Mouse (Mus musculus): ENCODE measurements around the gene Olfr549. TPM values are rescaled to one million over a fixed set of nuclear protein-coding genes. Genes with fewer than 3 reads are reported as not detected.

Olfr549 gene
- not detected in 2 replicates for polyA plus RNA-seq (2011; ENCODE audit: insufficient read depth, insufficient read length, low read depth, missing spikeins)

DNA sequence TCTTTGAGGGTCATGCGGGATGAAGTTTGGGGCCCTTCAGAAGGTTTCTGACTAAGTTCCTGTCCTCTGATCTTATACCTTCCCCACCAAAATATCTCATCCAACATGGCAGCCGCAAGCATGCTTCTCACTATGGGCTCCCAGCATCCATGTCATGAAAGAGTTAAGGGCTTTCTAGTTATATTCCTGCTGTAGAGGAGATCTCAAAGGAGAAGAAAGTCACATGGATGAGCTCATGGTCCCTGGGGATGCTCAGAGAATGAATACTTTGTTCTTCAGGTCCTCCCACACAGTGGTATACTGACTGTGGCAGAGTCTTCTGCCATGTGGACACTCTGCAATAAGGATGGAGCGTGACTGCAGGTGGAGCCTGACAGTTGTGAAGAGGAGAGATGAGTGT lies at the start of gene Olfr549:
Gene Olfr549 (plus strand): TSS at position 301 of the 400 bp plus-strand sequence.
- no peak within 1 kb of the TSS for H3K9ac ChIP-seq (ENCODE audit: low read depth, poor library complexity, severe bottlenecking)
- H3K4me3 ChIP-seq (ENCODE audit: low read depth, low read length), result no peak within 1 kb of the TSS
- no peak for TF ChIP-seq POLR2A (IDR thresholded peaks at IDR 0.05; ENCODE audit: insufficient read depth, low read length)
- no peak for TF ChIP-seq EP300 (IDR thresholded peaks at IDR 0.05; ENCODE audit: insufficient read depth, low read depth, low read length)
- no peak for TF ChIP-seq CTCF (IDR thresholded peaks at IDR 0.05; ENCODE audit: low read depth, low read length)
- H3K27me3 ChIP-seq (ENCODE audit: control insufficient read depth, insufficient read depth, low read length, poor library complexity, severe bottlenecking), result no peaks in the 10 kb centered on the region
- no peaks in the 10 kb centered on the region for H3K4me1 ChIP-seq (ENCODE audit: control insufficient read depth, insufficient read depth, low read length)
- no peak within 1 kb of the TSS for H3K27ac ChIP-seq (ENCODE audit: insufficient read depth, low read length)
- no peaks in the 10 kb centered on the region for H3K9me3 ChIP-seq (replicated peaks; ENCODE audit: control insufficient read depth, insufficient read depth, low read length, poor library complexity, severe bottlenecking)
- H3K36me3 ChIP-seq (ENCODE audit: control insufficient read depth, insufficient read depth, low read length, poor library complexity, severe bottlenecking), result no peaks in the 10 kb centered on the region

DNA sequence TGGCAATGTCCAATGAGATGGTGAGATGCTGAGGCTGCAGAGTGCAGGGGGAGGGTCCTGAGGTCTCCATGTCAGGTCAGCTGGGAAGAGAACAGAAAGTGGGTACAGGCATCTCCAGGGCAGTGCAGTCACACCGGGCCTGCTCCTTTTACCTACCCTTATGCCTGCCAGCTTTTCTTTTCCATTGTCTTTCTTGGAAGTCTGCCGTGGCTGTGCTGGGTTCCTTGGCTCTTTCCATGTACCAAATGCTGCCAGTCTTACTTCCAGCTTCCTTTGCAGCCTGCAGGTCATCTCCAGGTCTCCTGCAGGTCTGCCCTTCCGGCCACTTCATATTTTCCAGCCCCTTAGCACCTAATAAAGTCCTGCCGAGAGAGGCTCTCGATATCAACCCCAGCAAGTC lies 47.7 kb upstream of the Olfr549 start:
- Histone ChIP-seq H3K9ac (ENCODE audit: low read depth, poor library complexity, severe bottlenecking) (no peak overlapping the region), H3K4me3 (ENCODE audit: low read depth, low read length) (no peak overlapping the region), H3K27ac (ENCODE audit: insufficient read depth, low read length) (no peak overlapping the region), H3K9me3 (replicated peaks; ENCODE audit: control insufficient read depth, insufficient read depth, low read length, poor library complexity, severe bottlenecking) (no peaks in the 10 kb centered on the region), H3K36me3 (ENCODE audit: control insufficient read depth, insufficient read depth, low read length, poor library complexity, severe bottlenecking) (no peaks in the 10 kb centered on the region), H3K4me1 (ENCODE audit: control insufficient read depth, insufficient read depth, low read length) (no peaks in the 10 kb centered on the region), H3K27me3 (ENCODE audit: control insufficient read depth, insufficient read depth, low read length, poor library complexity, severe bottlenecking) (no peaks in the 10 kb centered on the region)
- TF ChIP-seq POLR2A (IDR thresholded peaks at IDR 0.05; ENCODE audit: insufficient read depth, low read length) (no peak), EP300 (IDR thresholded peaks at IDR 0.05; ENCODE audit: insufficient read depth, low read depth, low read length) (no peak), CTCF (IDR thresholded peaks at IDR 0.05; ENCODE audit: low read depth, low read length) (no peak)

DNA sequence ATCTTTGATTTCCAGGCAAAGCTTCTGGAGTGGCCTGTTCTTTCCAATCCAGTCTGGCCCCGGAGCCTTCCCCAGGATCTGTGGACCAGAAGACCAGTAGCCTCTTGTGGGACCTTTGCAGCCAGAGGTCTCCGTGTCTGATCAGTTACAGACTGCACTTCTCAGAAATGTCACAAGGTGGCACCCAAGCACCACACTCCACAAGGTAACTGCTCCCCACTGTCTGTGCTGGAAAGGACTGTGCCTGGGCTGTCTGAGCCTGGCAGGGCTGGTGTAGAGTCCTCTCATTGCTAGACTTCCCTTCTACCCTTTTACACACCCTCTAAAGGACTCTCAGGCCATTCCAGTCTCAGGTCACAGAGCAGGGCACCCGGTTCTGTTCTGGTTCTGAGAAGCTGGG lies 42.8 kb upstream of the Olfr549 start:
- H3K36me3 ChIP-seq (ENCODE audit: control insufficient read depth, insufficient read depth, low read length, poor library complexity, severe bottlenecking), result no peaks in the 10 kb centered on the region
- no peaks in the 10 kb centered on the region for H3K27me3 ChIP-seq (ENCODE audit: control insufficient read depth, insufficient read depth, low read length, poor library complexity, severe bottlenecking)
- TF ChIP-seq CTCF (IDR thresholded peaks at IDR 0.05; ENCODE audit: low read depth, low read length), result peak; percentile 88
- no peak for TF ChIP-seq EP300 (IDR thresholded peaks at IDR 0.05; ENCODE audit: insufficient read depth, low read depth, low read length)
- no peaks in the 10 kb centered on the region for H3K4me1 ChIP-seq (ENCODE audit: control insufficient read depth, insufficient read depth, low read length)
- H3K9me3 ChIP-seq (replicated peaks; ENCODE audit: control insufficient read depth, insufficient read depth, low read length, poor library complexity, severe bottlenecking), result no peaks in the 10 kb centered on the region
- H3K27ac ChIP-seq (ENCODE audit: insufficient read depth, low read length), result no peak overlapping the region
- no peak overlapping the region for H3K4me3 ChIP-seq (ENCODE audit: low read depth, low read length)
- no peak overlapping the region for H3K9ac ChIP-seq (ENCODE audit: low read depth, poor library complexity, severe bottlenecking)

DNA sequence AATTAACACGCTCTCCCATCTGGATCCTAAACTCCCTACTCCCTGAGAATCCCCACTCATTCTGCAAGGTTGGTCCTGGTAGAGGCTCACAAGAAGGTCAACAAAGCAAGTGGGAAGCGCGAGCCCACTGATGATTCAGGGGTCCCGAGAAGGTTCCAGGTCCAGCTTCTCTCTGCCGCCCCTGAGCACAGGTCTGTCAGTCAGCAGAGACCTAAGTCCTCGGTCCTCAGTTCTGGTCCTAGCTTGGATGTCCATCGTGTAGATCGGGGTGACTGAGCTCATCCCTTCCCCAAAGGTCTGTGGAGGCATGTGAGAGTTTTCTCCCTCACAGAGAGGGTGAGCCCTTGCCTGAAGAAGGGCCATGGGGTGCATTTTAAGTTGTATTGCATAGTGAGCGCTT lies 41.6 kb upstream of the Olfr549 start:
- Histone ChIP-seq H3K27me3 (ENCODE audit: control insufficient read depth, insufficient read depth, low read length, poor library complexity, severe bottlenecking) (no peaks in the 10 kb centered on the region; the same call in 1 of the 2 replicates), H3K9me3 (replicated peaks; ENCODE audit: control insufficient read depth, insufficient read depth, low read length, poor library complexity, severe bottlenecking) (no peaks in the 10 kb centered on the region), H3K4me1 (ENCODE audit: control insufficient read depth, insufficient read depth, low read length) (no peaks in the 10 kb centered on the region), H3K4me3 (ENCODE audit: low read depth, low read length) (no peak overlapping the region), H3K27ac (ENCODE audit: insufficient read depth, low read length) (no peak overlapping the region), H3K9ac (ENCODE audit: low read depth, poor library complexity, severe bottlenecking) (no peak overlapping the region), H3K36me3 (ENCODE audit: control insufficient read depth, insufficient read depth, low read length, poor library complexity, severe bottlenecking) (no peaks in the 10 kb centered on the region)
- TF ChIP-seq POLR2A (IDR thresholded peaks at IDR 0.05; ENCODE audit: insufficient read depth, low read length), result no peak
- no peak for TF ChIP-seq CTCF (IDR thresholded peaks at IDR 0.05; ENCODE audit: low read depth, low read length)
- no peak for TF ChIP-seq EP300 (IDR thresholded peaks at IDR 0.05; ENCODE audit: insufficient read depth, low read depth, low read length)

DNA sequence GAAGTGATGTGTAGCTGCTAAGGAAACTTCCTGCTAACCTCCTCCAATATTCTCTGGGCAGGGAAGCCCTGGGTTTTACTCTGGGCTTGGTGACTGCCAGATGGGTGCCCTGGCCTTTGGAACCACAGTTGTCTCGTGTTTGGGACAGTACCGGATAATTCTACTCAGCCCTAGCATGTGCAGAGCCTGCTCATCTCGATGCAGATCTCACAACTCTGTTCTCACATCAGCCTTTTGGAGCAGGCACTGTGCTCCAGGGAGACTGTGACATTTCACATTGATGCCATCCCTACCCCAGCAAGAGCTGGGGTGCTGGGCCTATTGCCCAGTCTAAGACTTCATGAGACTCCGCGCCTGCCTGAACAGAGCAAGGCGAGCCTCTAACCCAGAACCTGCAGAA lies 41.0 kb upstream of the Olfr549 start:
- no peaks in the 10 kb centered on the region for H3K4me1 ChIP-seq (ENCODE audit: control insufficient read depth, insufficient read depth, low read length)
- H3K4me3 ChIP-seq (ENCODE audit: low read depth, low read length), result no peak overlapping the region
- H3K27me3 ChIP-seq (ENCODE audit: control insufficient read depth, insufficient read depth, low read length, poor library complexity, severe bottlenecking), result no peaks in the 10 kb centered on the region; the same call in 1 of the 2 replicates
- no peaks in the 10 kb centered on the region for H3K9me3 ChIP-seq (replicated peaks; ENCODE audit: control insufficient read depth, insufficient read depth, low read length, poor library complexity, severe bottlenecking)
- no peaks in the 10 kb centered on the region for H3K36me3 ChIP-seq (ENCODE audit: control insufficient read depth, insufficient read depth, low read length, poor library complexity, severe bottlenecking)
- H3K9ac ChIP-seq (ENCODE audit: low read depth, poor library complexity, severe bottlenecking), result no peak overlapping the region
- no peak overlapping the region for H3K27ac ChIP-seq (ENCODE audit: insufficient read depth, low read length)
- no peak for TF ChIP-seq CTCF (IDR thresholded peaks at IDR 0.05; ENCODE audit: low read depth, low read length)
- no peak for TF ChIP-seq EP300 (IDR thresholded peaks at IDR 0.05; ENCODE audit: insufficient read depth, low read depth, low read length)
- no peak for TF ChIP-seq POLR2A (IDR thresholded peaks at IDR 0.05; ENCODE audit: insufficient read depth, low read length)

DNA sequence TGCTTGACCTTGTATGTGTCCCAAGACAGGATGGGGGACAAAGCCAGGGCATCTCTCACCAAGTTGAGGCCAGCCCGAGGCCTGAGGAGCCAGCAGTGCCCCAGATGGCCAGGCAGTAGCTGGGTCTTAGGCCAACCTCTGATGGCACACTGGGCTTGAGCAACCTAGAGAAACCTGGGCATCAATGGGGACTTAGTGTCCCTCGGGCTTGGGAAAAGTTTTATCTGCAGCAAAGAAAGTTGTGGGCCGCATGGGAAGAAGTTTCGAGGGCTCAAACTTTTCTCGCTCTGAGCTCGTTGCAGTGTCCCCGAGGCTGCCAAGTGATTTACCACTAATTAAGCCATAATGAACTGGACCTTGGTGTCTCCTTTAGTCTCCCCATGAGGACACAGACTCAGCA lies 39.9 kb upstream of the Olfr549 start:
- Histone ChIP-seq H3K27ac (ENCODE audit: insufficient read depth, low read length) (no peak overlapping the region), H3K4me3 (ENCODE audit: low read depth, low read length) (no peak overlapping the region), H3K36me3 (ENCODE audit: control insufficient read depth, insufficient read depth, low read length, poor library complexity, severe bottlenecking) (no peaks in the 10 kb centered on the region), H3K9me3 (replicated peaks; ENCODE audit: control insufficient read depth, insufficient read depth, low read length, poor library complexity, severe bottlenecking) (no peaks in the 10 kb centered on the region), H3K27me3 (ENCODE audit: control insufficient read depth, insufficient read depth, low read length, poor library complexity, severe bottlenecking) (no peaks in the 10 kb centered on the region; the same call in 1 of the 2 replicates), H3K9ac (ENCODE audit: low read depth, poor library complexity, severe bottlenecking) (no peak overlapping the region), H3K4me1 (ENCODE audit: control insufficient read depth, insufficient read depth, low read length) (no peaks in the 10 kb centered on the region)
- TF ChIP-seq CTCF (IDR thresholded peaks at IDR 0.05; ENCODE audit: low read depth, low read length) (no peak), EP300 (IDR thresholded peaks at IDR 0.05; ENCODE audit: insufficient read depth, low read depth, low read length) (no peak), POLR2A (IDR thresholded peaks at IDR 0.05; ENCODE audit: insufficient read depth, low read length) (no peak)
